Mouse (Mus musculus) lung, adult 2 months (tissue): Measurements from ENCODE around the gene Gm10775.

Source experiments
- CTCF ChIP-seq: fragments of 200-500 bp; IDR thresholded peaks from 2 replicates; pipeline ENCODE4 v1.5.1; 2011; ENCODE audit warnings: mild to moderate bottlenecking, low read length, control low read depth; ENCODE audit not compliant: insufficient read depth
- POLR2A ChIP-seq: fragments of 200-500 bp; IDR thresholded peaks from 2 replicates; pipeline ENCODE4 v1.6.1; 2011; ENCODE audit warnings: low read depth, mild to moderate bottlenecking, control low read depth, low read length, borderline replicate concordance; ENCODE audit errors: extremely low read depth

DNA sequence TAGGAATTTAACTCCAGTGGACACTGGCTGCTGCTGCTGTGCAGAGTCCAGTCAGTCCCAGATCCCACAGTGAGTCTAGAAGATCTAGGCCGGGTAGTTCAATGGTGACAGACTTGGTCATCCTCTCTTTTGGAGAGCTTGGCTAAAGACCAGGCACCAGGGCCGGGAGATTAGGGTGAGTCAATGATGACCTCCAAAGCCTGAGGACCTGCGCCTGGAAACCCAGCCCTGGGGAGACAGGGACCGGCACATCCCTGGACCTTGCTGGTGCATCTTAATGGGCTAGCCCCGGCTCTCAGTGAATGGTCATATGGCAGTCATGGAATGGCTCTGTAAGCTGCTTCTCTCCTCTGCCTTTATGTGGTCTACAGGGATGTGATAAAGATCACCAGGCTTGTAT lies 2.7 kb downstream of the Gm10775 start:
- no peak for TF ChIP-seq CTCF
- TF ChIP-seq POLR2A: no peak
